Mouse (Mus musculus): ENCODE measurements at regions not wholly inside any gene's neighbourhood (a gene's known extent, or its start where the extent isn't known, plus 50 kb on each side); places are given as distances from the start of the nearest gene placed in this dataset.

- no peak for TF ChIP-seq CTCF (IDR thresholded peaks at IDR 0.05; ENCODE audit: borderline replicate concordance, insufficient read depth, low read depth, low read length)
- no peak for TF ChIP-seq POLR2A (IDR thresholded peaks at IDR 0.05; ENCODE audit: borderline replicate concordance, insufficient read depth, low read length)
- no peak overlapping the region for H3K4me3 ChIP-seq (replicated peaks; ENCODE audit: insufficient read depth, low read depth, low read length)
- DNase-seq = no peak
- no peak overlapping the region for H3K27ac ChIP-seq (ENCODE audit: insufficient read depth, low read length)
- H3K27me3 ChIP-seq (ENCODE audit: control insufficient read depth, insufficient read depth, low read length) = no peaks in the 10 kb centered on the region
- H3K4me1 ChIP-seq (ENCODE audit: control insufficient read depth, insufficient read depth, low read length) = no peaks in the 10 kb centered on the region
- 79% methylated on average over 4 of the region's 4 CpGs for WGBS
Measured at GRCm38 (mm10) chr13:71184500-71184899, 342.9 kb upstream of the Adamts16 start.

- no peak for DNase-seq
- H3K27ac ChIP-seq (ENCODE audit: insufficient read depth, low read length) = no peak overlapping the region
- TF ChIP-seq CTCF (IDR thresholded peaks at IDR 0.05; ENCODE audit: borderline replicate concordance, insufficient read depth, low read depth, low read length) = no peak
- TF ChIP-seq POLR2A (IDR thresholded peaks at IDR 0.05; ENCODE audit: borderline replicate concordance, insufficient read depth, low read length) = no peak
- no peaks in the 10 kb centered on the region for H3K27me3 ChIP-seq (ENCODE audit: control insufficient read depth, insufficient read depth, low read length)
- H3K4me1 ChIP-seq (ENCODE audit: control insufficient read depth, insufficient read depth, low read length) = no peaks in the 10 kb centered on the region
- no peak overlapping the region for H3K4me3 ChIP-seq (replicated peaks; ENCODE audit: insufficient read depth, low read depth, low read length)
Measured at GRCm38 (mm10) chr13:71179083-71179482, 337.5 kb upstream of the Adamts16 start.

GRCm38 (mm10) chr13:71174335-71174734 lies 332.7 kb upstream of the Adamts16 start:
- Histone ChIP-seq H3K4me3 (replicated peaks; ENCODE audit: insufficient read depth, low read depth, low read length) (no peak overlapping the region), H3K4me1 (ENCODE audit: control insufficient read depth, insufficient read depth, low read length) (no peaks in the 10 kb centered on the region), H3K27me3 (ENCODE audit: control insufficient read depth, insufficient read depth, low read length) (no peaks in the 10 kb centered on the region), H3K27ac (ENCODE audit: insufficient read depth, low read length) (no peak overlapping the region)
- DNase-seq = no peak
- TF ChIP-seq POLR2A (IDR thresholded peaks at IDR 0.05; ENCODE audit: borderline replicate concordance, insufficient read depth, low read length) (no peak), CTCF (IDR thresholded peaks at IDR 0.05; ENCODE audit: borderline replicate concordance, insufficient read depth, low read depth, low read length) (no peak)

- WGBS = 40% methylated on average over 3 of the region's 3 CpGs
- TF ChIP-seq CTCF (IDR thresholded peaks at IDR 0.05; ENCODE audit: borderline replicate concordance, insufficient read depth, low read depth, low read length) = no peak
- TF ChIP-seq POLR2A (IDR thresholded peaks at IDR 0.05; ENCODE audit: borderline replicate concordance, insufficient read depth, low read length) = no peak
- Histone ChIP-seq H3K4me3 (replicated peaks; ENCODE audit: insufficient read depth, low read depth, low read length) (no peak overlapping the region), H3K4me1 (ENCODE audit: control insufficient read depth, insufficient read depth, low read length) (no peaks in the 10 kb centered on the region), H3K27ac (ENCODE audit: insufficient read depth, low read length) (no peak overlapping the region), H3K27me3 (ENCODE audit: control insufficient read depth, insufficient read depth, low read length) (no peaks in the 10 kb centered on the region)
- DNase-seq = no peak
Measured at GRCm38 (mm10) chr13:71166226-71166625, 324.6 kb upstream of the Adamts16 start.

- no peak for DNase-seq
- WGBS = 32% methylated on average over 20 of the region's 20 CpGs
- Histone ChIP-seq H3K27ac (ENCODE audit: insufficient read depth, low read length) (no peak overlapping the region), H3K4me3 (replicated peaks; ENCODE audit: insufficient read depth, low read depth, low read length) (no peak overlapping the region), H3K4me1 (ENCODE audit: control insufficient read depth, insufficient read depth, low read length) (no peaks in the 10 kb centered on the region), H3K27me3 (ENCODE audit: control insufficient read depth, insufficient read depth, low read length) (no peaks in the 10 kb centered on the region)
- TF ChIP-seq POLR2A (IDR thresholded peaks at IDR 0.05; ENCODE audit: borderline replicate concordance, insufficient read depth, low read length) (no peak), CTCF (IDR thresholded peaks at IDR 0.05; ENCODE audit: borderline replicate concordance, insufficient read depth, low read depth, low read length) (no peak)
Measured at GRCm38 (mm10) chr13:71165096-71165920, 323.7 kb upstream of the Adamts16 start.

- Histone ChIP-seq H3K4me1 (ENCODE audit: control insufficient read depth, insufficient read depth, low read length) (no peaks in the 10 kb centered on the region), H3K4me3 (replicated peaks; ENCODE audit: insufficient read depth, low read depth, low read length) (no peak overlapping the region), H3K27me3 (ENCODE audit: control insufficient read depth, insufficient read depth, low read length) (no peaks in the 10 kb centered on the region), H3K27ac (ENCODE audit: insufficient read depth, low read length) (no peak overlapping the region)
- TF ChIP-seq POLR2A (IDR thresholded peaks at IDR 0.05; ENCODE audit: borderline replicate concordance, insufficient read depth, low read length) = no peak
- TF ChIP-seq CTCF (IDR thresholded peaks at IDR 0.05; ENCODE audit: borderline replicate concordance, insufficient read depth, low read depth, low read length) = no peak
- DNase-seq = no peak
- 78% methylated on average over 2 of the region's 2 CpGs for WGBS
Measured at GRCm38 (mm10) chr13:71164012-71164411, 322.4 kb upstream of the Adamts16 start.

- no peaks in the 10 kb centered on the region for H3K4me1 ChIP-seq (ENCODE audit: control insufficient read depth, insufficient read depth, low read length)
- no peak overlapping the region for H3K27ac ChIP-seq (ENCODE audit: insufficient read depth, low read length)
- no peak overlapping the region for H3K4me3 ChIP-seq (replicated peaks; ENCODE audit: insufficient read depth, low read depth, low read length)
- TF ChIP-seq POLR2A (IDR thresholded peaks at IDR 0.05; ENCODE audit: borderline replicate concordance, insufficient read depth, low read length) (no peak), CTCF (IDR thresholded peaks at IDR 0.05; ENCODE audit: borderline replicate concordance, insufficient read depth, low read depth, low read length) (no peak)
- DNase-seq = no peak
- H3K27me3 ChIP-seq (ENCODE audit: control insufficient read depth, insufficient read depth, low read length) = no peaks in the 10 kb centered on the region
- WGBS = 12% methylated on average over 2 of the region's 2 CpGs
Measured at GRCm38 (mm10) chr13:71162952-71163351, 321.3 kb upstream of the Adamts16 start.

- Histone ChIP-seq H3K4me3 (replicated peaks; ENCODE audit: insufficient read depth, low read depth, low read length) (no peak overlapping the region), H3K4me1 (ENCODE audit: control insufficient read depth, insufficient read depth, low read length) (0 out of 2 replicates have a peak, but pooled peaks cover 3% of the 10 kb centered on the region), H3K27ac (ENCODE audit: insufficient read depth, low read length) (no peak overlapping the region), H3K27me3 (ENCODE audit: control insufficient read depth, insufficient read depth, low read length) (no peaks in the 10 kb centered on the region)
- no peak for TF ChIP-seq CTCF (IDR thresholded peaks at IDR 0.05; ENCODE audit: borderline replicate concordance, insufficient read depth, low read depth, low read length)
- no peak for TF ChIP-seq POLR2A (IDR thresholded peaks at IDR 0.05; ENCODE audit: borderline replicate concordance, insufficient read depth, low read length)
- 8% methylated on average over 13 of the region's 13 CpGs for WGBS
- DNase-seq = peak; percentile 2 to 8
Measured at GRCm38 (mm10) chr13:71158300-71158860, 316.8 kb upstream of the Adamts16 start.
